Mouse (Mus musculus) c-Kit-positive CD71-positive TER-119-negative erythroid progenitor cells, embryonic 14.5 days (primary cell): Measurements from ENCODE around the gene Tspan32.

Experiments used
- DNase-seq: peaks from one replicate; pipeline ENCODE4 v3.0.0-alpha.2; 2013; ENCODE audit warnings: low read depth

Tspan32 gene

GRCm38 (mm10) chr7:143033581-143033980, 28.7 kb downstream of the Tspan32 start:
- DNase-seq = no peak

GRCm38 (mm10) chr7:143034112-143034511, 29.3 kb downstream of the Tspan32 start:
- DNase-seq = no peak

- no peak for DNase-seq
Measured at GRCm38 (mm10) chr7:143034519-143035450, 29.9 kb downstream of the Tspan32 start.

GRCm38 (mm10) chr7:143036787-143037186, 31.9 kb downstream of the Tspan32 start:
- DNase-seq = no peak

- DNase-seq = no peak
Measured at GRCm38 (mm10) chr7:143037306-143037705, 32.5 kb downstream of the Tspan32 start.

- no peak for DNase-seq
Measured at GRCm38 (mm10) chr7:143038174-143038931, 33.5 kb downstream of the Tspan32 start.

- no peak for DNase-seq
Measured at GRCm38 (mm10) chr7:143040561-143040960, 35.7 kb downstream of the Tspan32 start.

GRCm38 (mm10) chr7:143041138-143041822, 36.4 kb downstream of the Tspan32 start:
- DNase-seq = no peak

- DNase-seq = no peak
Measured at GRCm38 (mm10) chr7:143042089-143042488, 37.2 kb downstream of the Tspan32 start.

- DNase-seq = no peak
Measured at GRCm38 (mm10) chr7:143042897-143043300, 38.1 kb downstream of the Tspan32 start.

GRCm38 (mm10) chr7:143044049-143044825, 39.4 kb downstream of the Tspan32 start:
- no peak for DNase-seq

- no peak for DNase-seq
Measured at GRCm38 (mm10) chr7:143044826-143045206, 40.0 kb downstream of the Tspan32 start.

- no peak for DNase-seq
Measured at GRCm38 (mm10) chr7:143046358-143046757, 41.5 kb downstream of the Tspan32 start.

- DNase-seq = no peak
Measured at GRCm38 (mm10) chr7:143049331-143049730, 44.5 kb downstream of the Tspan32 start.

GRCm38 (mm10) chr7:143049841-143050816, 45.3 kb downstream of the Tspan32 start:
- no peak for DNase-seq

GRCm38 (mm10) chr7:143051316-143051715, 46.5 kb downstream of the Tspan32 start:
- DNase-seq = no peak

- DNase-seq = peak; percentile 73
Measured at GRCm38 (mm10) chr7:143052626-143053007, 47.8 kb downstream of the Tspan32 start, which contains the start of gene Cd81. Cd81 (plus strand) TSS chr7:143052739.

GRCm38 (mm10) chr7:143053008-143053899, 48.4 kb downstream of the Tspan32 start:
- DNase-seq = no peak

GRCm38 (mm10) chr7:143053961-143054611, 49.2 kb downstream of the Tspan32 start:
- no peak for DNase-seq
